Mouse (Mus musculus): ENCODE results near the gene Sec1. TPM values are rescaled to one million over a fixed set of nuclear protein-coding genes. Genes with fewer than 3 reads are reported as not detected.

Gene Sec1
- polyA plus RNA-seq, 1 experiment from 2014 or later: 0.34 TPM

DNA sequence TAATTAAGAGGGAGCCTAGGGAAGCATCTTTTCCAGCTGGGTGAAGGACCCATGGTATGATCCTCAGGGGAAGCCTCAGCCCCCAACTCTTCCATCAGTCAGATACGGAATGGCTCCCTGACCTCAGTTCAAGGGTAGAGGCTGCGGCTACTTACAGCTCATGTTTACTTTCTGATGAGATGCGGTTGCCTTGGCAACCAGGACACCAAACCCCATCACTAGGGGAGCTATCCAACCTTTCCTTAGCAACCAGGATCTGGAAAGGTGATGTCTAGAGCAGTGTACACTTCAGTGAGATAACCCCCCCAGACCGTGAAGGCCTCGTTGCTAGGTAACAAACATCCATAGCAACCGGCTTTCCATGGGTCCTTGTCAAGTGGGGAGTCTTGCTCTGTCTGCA, 14.8 kb upstream of the Sec1 start:
- Histone ChIP-seq H3K4me3 (no peak overlapping the region; the same call in 1 of the 2 replicates), H3K9me3 (no peaks in the 10 kb centered on the region), H3K27me3 (replicated peaks) (no peaks in the 10 kb centered on the region), H3K9ac (no peak overlapping the region), H3K27ac (peak overlapping the region; percentile 79), H3K4me2 (peak overlapping the region; percentile 91), H3K4me1 (peaks cover 66% of the 10 kb centered on the region), H3K36me3 (replicated peaks) (peaks cover 32% of the 10 kb centered on the region)
- WGBS: 23% methylated on average over 6 of the region's 6 CpGs
- peak; percentile 32; the same call in 1 of the 2 replicates for ATAC-seq (replicated peaks)

- Histone ChIP-seq H3K9ac (0 out of 2 replicates have a peak overlapping the region, but pooled peaks have one; percentile 23), H3K4me3 (no peak overlapping the region), H3K4me1 (peaks cover 71% of the 10 kb centered on the region), H3K27ac (peak overlapping the region; percentile 79), H3K27me3 (replicated peaks) (no peaks in the 10 kb centered on the region), H3K4me2 (peak overlapping the region; percentile 91), H3K36me3 (replicated peaks) (peaks cover 31% of the 10 kb centered on the region), H3K9me3 (no peaks in the 10 kb centered on the region)
- ATAC-seq (replicated peaks): no peak
- 56% methylated on average over 13 of the region's 13 CpGs for WGBS
These were observed 14.1 kb upstream of the Sec1 start for GRCm38 (mm10) chr7:45708221-45708761.

GRCm38 (mm10) chr7:45707375-45707967, 13.3 kb upstream of the Sec1 start:
- H3K9me3 ChIP-seq: no peaks in the 10 kb centered on the region
- no peaks in the 10 kb centered on the region for H3K27me3 ChIP-seq (replicated peaks)
- peak overlapping the region; percentile 91 for H3K4me2 ChIP-seq
- no peak for ATAC-seq (replicated peaks)
- H3K4me1 ChIP-seq: peaks cover 77% of the 10 kb centered on the region
- peaks cover 23% of the 10 kb centered on the region for H3K36me3 ChIP-seq (replicated peaks)
- peak overlapping the region; percentile 52 for H3K4me3 ChIP-seq
- H3K27ac ChIP-seq: peak overlapping the region; percentile 67
- under 1% methylated on average over 27 of the region's 27 CpGs for WGBS
- peak overlapping the region; percentile 23 for H3K9ac ChIP-seq

GRCm38 (mm10) chr7:45706721-45707241, 12.6 kb upstream of the Sec1 start:
- Histone ChIP-seq H3K4me2 (peak overlapping the region; percentile 91), H3K9ac (peak overlapping the region; percentile 68), H3K4me1 (peaks cover 78% of the 10 kb centered on the region), H3K4me3 (peak overlapping the region; percentile 52), H3K9me3 (no peaks in the 10 kb centered on the region), H3K36me3 (replicated peaks) (peaks cover 18% of the 10 kb centered on the region), H3K27ac (peak overlapping the region; percentile 67), H3K27me3 (replicated peaks) (no peaks in the 10 kb centered on the region)
- no peak for ATAC-seq (replicated peaks)
- WGBS: under 1% methylated on average over 43 of the region's 45 CpGs

DNA sequence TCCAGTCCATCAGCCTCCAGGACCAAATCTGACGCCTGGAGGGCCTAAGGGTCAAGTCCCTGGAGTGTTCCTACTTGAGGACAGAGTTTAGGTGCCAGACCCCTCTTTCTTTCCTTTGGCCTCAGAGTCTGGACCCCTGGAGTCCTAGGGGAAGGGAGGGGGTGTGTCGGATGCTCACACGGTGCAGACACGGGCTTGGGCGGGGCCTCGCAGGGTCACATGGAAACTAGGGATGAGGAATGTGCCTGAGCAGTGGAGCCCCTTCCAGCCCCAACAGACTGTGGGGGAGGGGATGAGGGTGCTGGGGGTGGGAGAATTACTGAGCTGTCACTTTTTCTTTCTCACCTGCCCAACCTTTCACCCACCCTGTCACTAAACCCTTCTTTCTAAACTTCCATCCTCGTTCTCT, 11.7 kb upstream of the Sec1 start:
- peak overlapping the region; percentile 52 for H3K4me3 ChIP-seq
- no peak overlapping the region for H3K27ac ChIP-seq
- H3K27me3 ChIP-seq (replicated peaks): no peaks in the 10 kb centered on the region
- H3K9ac ChIP-seq: peak overlapping the region; percentile 68
- WGBS: 1% methylated on average over 7 of the region's 7 CpGs
- no peaks in the 10 kb centered on the region for H3K9me3 ChIP-seq
- peak overlapping the region; percentile 91 for H3K4me2 ChIP-seq
- peaks cover 9% of the 10 kb centered on the region for H3K36me3 ChIP-seq (replicated peaks)
- no peak for ATAC-seq (replicated peaks)
- H3K4me1 ChIP-seq: peaks cover 84% of the 10 kb centered on the region

GRCm38 (mm10) chr7:45705443-45705864, 11.3 kb upstream of the Sec1 start:
- Histone ChIP-seq H3K9me3 (no peaks in the 10 kb centered on the region), H3K27me3 (replicated peaks) (no peaks in the 10 kb centered on the region), H3K4me2 (peak overlapping the region; percentile 91), H3K4me3 (peak overlapping the region; percentile 52), H3K9ac (peak overlapping the region; percentile 68), H3K36me3 (replicated peaks) (peaks cover 4% of the 10 kb centered on the region), H3K27ac (peak overlapping the region; percentile 89), H3K4me1 (peaks cover 83% of the 10 kb centered on the region)
- WGBS: under 1% methylated on average over 21 of the region's 21 CpGs
- no peak for ATAC-seq (replicated peaks)

- Histone ChIP-seq H3K9me3 (no peaks in the 10 kb centered on the region), H3K9ac (peak within 1 kb of the TSS; percentile 68), H3K27ac (peak within 1 kb of the TSS; percentile 89), H3K4me1 (peaks cover 82% of the 10 kb centered on the region), H3K36me3 (replicated peaks) (no peaks in the 10 kb centered on the region), H3K27me3 (replicated peaks) (no peaks in the 10 kb centered on the region), H3K4me3 (peak within 1 kb of the TSS; percentile 52), H3K4me2 (peak within 1 kb of the TSS; percentile 91)
- ATAC-seq (replicated peaks): peak; percentile 84
- WGBS: 0% methylated on average over 36 of the region's 36 CpGs
These were observed 10.7 kb upstream of the Sec1 start, which contains the start of gene Dbp for GRCm38 (mm10) chr7:45704730-45705442. Dbp (plus strand) TSS chr7:45705088.

DNA sequence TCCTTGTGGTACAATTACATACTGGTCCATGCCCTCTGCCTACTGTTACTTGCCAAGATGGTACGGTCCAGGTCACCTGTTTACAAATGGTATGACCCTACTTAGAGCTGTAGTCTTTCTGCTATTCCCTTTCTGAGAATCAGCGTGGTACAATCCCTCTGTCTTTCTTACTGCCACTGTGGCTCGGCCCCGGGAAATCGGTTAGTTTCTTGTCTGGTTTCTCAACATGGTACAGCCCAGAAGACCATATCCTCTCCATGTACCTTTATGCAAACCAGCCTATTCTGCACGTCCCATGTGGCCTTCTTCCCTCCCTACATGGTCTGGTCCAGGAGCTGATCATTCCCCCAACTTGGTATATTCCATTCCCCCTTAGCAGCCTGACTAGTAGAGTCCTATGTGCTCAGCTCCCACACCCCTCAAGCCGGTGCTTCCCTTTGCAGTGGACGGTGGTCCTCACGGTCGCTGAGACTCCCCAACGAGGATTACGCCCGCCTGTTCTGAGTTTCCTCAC, 9.9 kb upstream of the Sec1 start:
- Histone ChIP-seq H3K36me3 (replicated peaks) (no peaks in the 10 kb centered on the region), H3K27me3 (replicated peaks) (no peaks in the 10 kb centered on the region), H3K4me3 (peak overlapping the region; percentile 52), H3K4me1 (peaks cover 79% of the 10 kb centered on the region), H3K4me2 (peak overlapping the region; percentile 91), H3K9ac (peak overlapping the region; percentile 48), H3K9me3 (no peaks in the 10 kb centered on the region), H3K27ac (peak overlapping the region; percentile 89)
- under 1% methylated on average over 13 of the region's 13 CpGs for WGBS
- ATAC-seq (replicated peaks): peak; percentile 68

GRCm38 (mm10) chr7:45703521-45704033, 9.4 kb upstream of the Sec1 start:
- Histone ChIP-seq H3K9ac (peak overlapping the region; percentile 48), H3K4me3 (peak overlapping the region; percentile 52), H3K4me2 (peak overlapping the region; percentile 91), H3K27ac (peak overlapping the region; percentile 89), H3K4me1 (peaks cover 79% of the 10 kb centered on the region), H3K27me3 (replicated peaks) (no peaks in the 10 kb centered on the region), H3K9me3 (no peaks in the 10 kb centered on the region), H3K36me3 (replicated peaks) (no peaks in the 10 kb centered on the region)
- 35% methylated on average over 12 of the region's 12 CpGs for WGBS
- ATAC-seq (replicated peaks): no peak

GRCm38 (mm10) chr7:45702809-45703520, 8.8 kb upstream of the Sec1 start:
- WGBS: 92% methylated on average over 17 of the region's 17 CpGs
- Histone ChIP-seq H3K4me2 (peak overlapping the region; percentile 91), H3K9ac (peak overlapping the region; percentile 48; the same call in 1 of the 2 replicates), H3K27me3 (replicated peaks) (no peaks in the 10 kb centered on the region), H3K4me1 (peaks cover 77% of the 10 kb centered on the region), H3K9me3 (no peaks in the 10 kb centered on the region), H3K4me3 (peak overlapping the region; percentile 52), H3K27ac (peak overlapping the region; percentile 89), H3K36me3 (replicated peaks) (no peaks in the 10 kb centered on the region)
- no peak for ATAC-seq (replicated peaks)

- H3K9ac ChIP-seq: no peak overlapping the region
- H3K27me3 ChIP-seq (replicated peaks): no peaks in the 10 kb centered on the region
- peak overlapping the region; percentile 91; the same call in 1 of the 2 replicates for H3K4me2 ChIP-seq
- ATAC-seq (replicated peaks): no peak
- H3K9me3 ChIP-seq: no peaks in the 10 kb centered on the region
- no peak overlapping the region for H3K4me3 ChIP-seq
- peaks cover 70% of the 10 kb centered on the region for H3K4me1 ChIP-seq
- no peaks in the 10 kb centered on the region for H3K36me3 ChIP-seq (replicated peaks)
- 93% methylated on average over 11 of the region's 11 CpGs for WGBS
- no peak overlapping the region for H3K27ac ChIP-seq
These were observed 8.1 kb upstream of the Sec1 start for GRCm38 (mm10) chr7:45702316-45702715.

Measured in midbrain, embryonic 15.5 days (tissue).